Mouse (Mus musculus) embryonic fibroblast, embryonic 13.5 days (primary cell): ENCODE measurements around the gene Defb15.
"Not testable (repeated sequence)": the region's sequence is repeated elsewhere in the genome, so short reads cannot be mapped to it uniquely, and the experiment has no call there.

Experiments used
- CTCF ChIP-seq: IDR thresholded peaks from 2 replicates; pipeline ENCODE4 v1.5.1; 2011; ENCODE audit warnings: mild to moderate bottlenecking, control low read depth, low read length, moderate library complexity, borderline replicate concordance; ENCODE audit not compliant: insufficient read depth
- POLR2A ChIP-seq: IDR thresholded peaks from 2 replicates; pipeline ENCODE4 v1.6.1; 2011; ENCODE audit warnings: low read depth, mild to moderate bottlenecking, control low read depth, low read length, moderate library complexity

DNA sequence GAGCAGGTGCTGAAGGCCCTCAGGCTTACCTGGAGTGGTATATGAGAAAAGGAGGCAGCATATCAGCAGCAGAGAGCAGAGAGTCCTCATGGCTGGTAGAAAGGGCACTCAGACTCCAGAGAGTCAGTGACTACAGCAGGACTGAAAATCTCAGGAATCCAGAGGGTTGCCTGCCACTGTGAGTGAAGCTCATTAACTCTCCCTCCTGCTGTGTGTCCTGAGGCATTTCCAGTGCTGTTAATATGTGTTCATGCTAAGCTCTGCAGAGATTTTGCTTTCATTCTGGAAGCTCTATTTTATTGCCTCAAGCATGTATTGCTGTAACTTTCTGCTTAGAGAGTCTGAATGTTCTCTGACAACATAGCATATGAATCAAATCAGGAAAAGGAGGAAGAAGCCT is 26.2 kb downstream of the Defb15 start, which contains the start of gene Defb11:
- not testable (repeated sequence) for TF ChIP-seq POLR2A, CTCF
